Mouse (Mus musculus): Measurements from ENCODE around the gene Gpr33. TPM values are rescaled to one million over a fixed set of nuclear protein-coding genes. Genes with fewer than 3 reads are reported as not detected.

Gene Gpr33
- polyA plus RNA-seq, 1 experiment from 2014 or later, result not detected

- Histone ChIP-seq H3K36me3 (ENCODE audit: control insufficient read depth, insufficient read depth, low read length) (peaks cover 24% of the 10 kb centered on the region), H3K4me1 (ENCODE audit: control insufficient read depth, insufficient read depth, low read length) (no peaks in the 10 kb centered on the region), H3K4me3 (ENCODE audit: low read length) (no peak overlapping the region), H3K27ac (ENCODE audit: low read depth, low read length) (no peak overlapping the region), H3K27me3 (ENCODE audit: control insufficient read depth, insufficient read depth, low read length) (no peaks in the 10 kb centered on the region), H3K9ac (ENCODE audit: low read depth, low read length) (no peak overlapping the region), H3K9me3 (ENCODE audit: control insufficient read depth, low read length) (no peaks in the 10 kb centered on the region), H3K4me2 (replicated peaks; ENCODE audit: low read depth, low read length) (no peak overlapping the region)
- 79% methylated on average over 1 of the region's 1 CpGs for WGBS
- ATAC-seq (ENCODE audit: low FRiP score, low TSS enrichment), result no peak
These were observed 31.9 kb downstream of the Gpr33 start for GRCm38 (mm10) chr12:51995738-51996536.

DNA sequence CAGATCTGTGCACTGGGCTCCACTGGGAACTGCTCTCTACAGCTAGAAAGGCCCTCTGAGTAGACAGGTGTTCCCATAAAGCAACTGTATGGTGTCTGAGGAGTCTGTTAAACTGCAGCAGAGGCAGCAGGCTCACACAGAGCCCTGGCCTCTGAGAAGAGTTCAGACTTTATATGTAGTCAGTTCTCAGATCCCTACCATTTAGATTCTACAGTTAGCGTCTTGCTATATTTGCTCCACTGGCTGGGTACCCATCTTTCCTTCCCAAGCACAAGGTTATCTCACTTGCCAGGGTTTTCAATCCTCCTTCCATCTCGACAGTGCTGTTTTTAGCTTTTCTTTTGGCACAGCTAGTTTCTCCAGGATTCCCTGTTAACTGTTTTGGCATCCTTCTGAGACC lies 37.2 kb downstream of the Gpr33 start:
- Histone ChIP-seq H3K4me2 (replicated peaks; ENCODE audit: low read depth, low read length) (no peak overlapping the region), H3K36me3 (ENCODE audit: control insufficient read depth, insufficient read depth, low read length) (peaks cover 2% of the 10 kb centered on the region; the same call in 1 of the 2 replicates), H3K4me3 (ENCODE audit: low read length) (no peak overlapping the region), H3K9ac (ENCODE audit: low read depth, low read length) (no peak overlapping the region), H3K27me3 (ENCODE audit: control insufficient read depth, insufficient read depth, low read length) (no peaks in the 10 kb centered on the region), H3K4me1 (ENCODE audit: control insufficient read depth, insufficient read depth, low read length) (no peaks in the 10 kb centered on the region), H3K9me3 (ENCODE audit: control insufficient read depth, low read length) (no peaks in the 10 kb centered on the region), H3K27ac (ENCODE audit: low read depth, low read length) (no peak overlapping the region)
- 82% methylated on average over 2 of the region's 2 CpGs for WGBS
- ATAC-seq (ENCODE audit: low FRiP score, low TSS enrichment), result no peak

- Histone ChIP-seq H3K27me3 (ENCODE audit: control insufficient read depth, insufficient read depth, low read length) (no peaks in the 10 kb centered on the region), H3K4me1 (ENCODE audit: control insufficient read depth, insufficient read depth, low read length) (no peaks in the 10 kb centered on the region), H3K9ac (ENCODE audit: low read depth, low read length) (no peak overlapping the region), H3K36me3 (ENCODE audit: control insufficient read depth, insufficient read depth, low read length) (no peaks in the 10 kb centered on the region), H3K4me3 (ENCODE audit: low read length) (no peak overlapping the region), H3K4me2 (replicated peaks; ENCODE audit: low read depth, low read length) (no peak overlapping the region), H3K27ac (ENCODE audit: low read depth, low read length) (no peak overlapping the region), H3K9me3 (ENCODE audit: control insufficient read depth, low read length) (no peaks in the 10 kb centered on the region)
- ATAC-seq (ENCODE audit: low FRiP score, low TSS enrichment), result no peak
- 86% methylated on average over 5 of the region's 5 CpGs for WGBS
These were observed 39.3 kb downstream of the Gpr33 start for GRCm38 (mm10) chr12:51988536-51988935.

DNA sequence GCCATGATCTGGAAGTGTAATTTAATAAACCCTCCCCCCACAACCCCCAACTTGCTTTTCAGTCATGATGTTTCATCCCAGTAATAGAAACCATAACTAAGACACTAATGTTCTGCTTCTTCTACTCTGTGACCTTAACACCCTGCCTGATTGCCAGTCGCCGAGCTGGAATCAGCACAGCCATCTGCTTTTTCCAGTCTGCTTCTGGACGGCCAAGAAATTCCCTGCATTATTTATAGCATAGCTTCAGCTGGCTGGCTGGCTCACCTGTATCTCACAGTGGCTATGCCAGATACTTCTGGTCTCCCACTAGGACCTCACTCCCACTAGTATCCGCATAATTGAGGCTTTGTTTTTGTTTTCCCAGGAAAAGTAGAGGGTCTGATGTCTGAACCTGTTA lies 42.0 kb downstream of the Gpr33 start:
- Histone ChIP-seq H3K9ac (ENCODE audit: low read depth, low read length) (no peak overlapping the region), H3K27ac (ENCODE audit: low read depth, low read length) (no peak overlapping the region), H3K9me3 (ENCODE audit: control insufficient read depth, low read length) (no peaks in the 10 kb centered on the region), H3K4me2 (replicated peaks; ENCODE audit: low read depth, low read length) (no peak overlapping the region), H3K27me3 (ENCODE audit: control insufficient read depth, insufficient read depth, low read length) (no peaks in the 10 kb centered on the region), H3K4me3 (ENCODE audit: low read length) (no peak overlapping the region), H3K36me3 (ENCODE audit: control insufficient read depth, insufficient read depth, low read length) (no peaks in the 10 kb centered on the region), H3K4me1 (ENCODE audit: control insufficient read depth, insufficient read depth, low read length) (no peaks in the 10 kb centered on the region)
- 63% methylated on average over 4 of the region's 4 CpGs for WGBS
- ATAC-seq (ENCODE audit: low FRiP score, low TSS enrichment), result no peak

GRCm38 (mm10) chr12:51985163-51985748 lies 42.6 kb downstream of the Gpr33 start:
- Histone ChIP-seq H3K4me1 (ENCODE audit: control insufficient read depth, insufficient read depth, low read length) (no peaks in the 10 kb centered on the region), H3K27ac (ENCODE audit: low read depth, low read length) (no peak overlapping the region), H3K36me3 (ENCODE audit: control insufficient read depth, insufficient read depth, low read length) (no peaks in the 10 kb centered on the region), H3K4me3 (ENCODE audit: low read length) (no peak overlapping the region), H3K27me3 (ENCODE audit: control insufficient read depth, insufficient read depth, low read length) (no peaks in the 10 kb centered on the region), H3K9me3 (ENCODE audit: control insufficient read depth, low read length) (no peaks in the 10 kb centered on the region), H3K9ac (ENCODE audit: low read depth, low read length) (no peak overlapping the region), H3K4me2 (replicated peaks; ENCODE audit: low read depth, low read length) (no peak overlapping the region)
- no peak for ATAC-seq (ENCODE audit: low FRiP score, low TSS enrichment)
- 90% methylated on average over 3 of the region's 3 CpGs for WGBS

DNA sequence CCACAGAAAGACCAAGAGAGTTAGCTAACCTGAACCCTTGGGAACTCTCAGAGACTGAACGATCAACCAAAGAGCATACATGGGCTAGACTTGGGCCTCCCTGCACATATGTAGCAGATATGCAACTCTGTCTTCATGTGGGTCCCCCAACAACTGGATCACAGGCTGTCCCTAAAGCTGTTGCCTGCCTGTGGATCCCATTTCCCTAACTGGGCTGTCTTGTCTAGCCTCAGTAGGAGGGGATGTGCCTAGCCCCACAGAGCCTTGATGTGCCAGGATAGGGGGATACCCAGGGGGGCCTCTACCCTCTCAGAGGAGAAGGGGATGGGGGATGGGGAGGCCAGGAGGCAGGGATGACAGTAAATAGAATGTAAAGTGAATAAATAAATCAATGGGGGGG lies 44.2 kb downstream of the Gpr33 start:
- no peaks in the 10 kb centered on the region for H3K4me1 ChIP-seq (ENCODE audit: control insufficient read depth, insufficient read depth, low read length)
- H3K27ac ChIP-seq (ENCODE audit: low read depth, low read length), result no peak overlapping the region
- WGBS, result 88% methylated on average over 1 of the region's 1 CpGs
- ATAC-seq (ENCODE audit: low FRiP score, low TSS enrichment), result no peak
- no peaks in the 10 kb centered on the region for H3K36me3 ChIP-seq (ENCODE audit: control insufficient read depth, insufficient read depth, low read length)
- H3K4me2 ChIP-seq (replicated peaks; ENCODE audit: low read depth, low read length), result no peak overlapping the region
- H3K27me3 ChIP-seq (ENCODE audit: control insufficient read depth, insufficient read depth, low read length), result no peaks in the 10 kb centered on the region
- no peak overlapping the region for H3K9ac ChIP-seq (ENCODE audit: low read depth, low read length)
- no peaks in the 10 kb centered on the region for H3K9me3 ChIP-seq (ENCODE audit: control insufficient read depth, low read length)
- no peak overlapping the region for H3K4me3 ChIP-seq (ENCODE audit: low read length)

DNA sequence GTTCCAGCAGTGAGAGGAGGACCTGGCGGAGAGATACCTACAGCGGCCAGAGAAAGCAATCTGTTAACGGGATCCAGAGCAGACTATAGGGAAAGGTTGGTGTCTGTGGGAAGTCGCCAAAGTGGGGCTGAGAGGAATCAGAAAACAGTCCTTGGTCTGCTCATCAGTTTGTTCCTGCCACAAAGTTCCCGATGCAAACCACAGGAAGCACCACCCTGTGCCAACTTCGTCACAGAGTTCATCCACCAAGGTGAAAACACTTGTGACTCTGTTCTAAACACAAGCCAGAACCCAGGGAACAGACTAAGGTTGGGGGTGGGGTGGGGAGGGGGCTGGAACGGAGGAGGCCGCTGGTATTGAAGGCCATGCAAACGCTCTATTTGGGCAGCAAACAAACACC lies 51.3 kb downstream of the Gpr33 start:
- Histone ChIP-seq H3K9me3 (ENCODE audit: control insufficient read depth, low read length) (peaks cover 3% of the 10 kb centered on the region; the same call in 1 of the 2 replicates), H3K9ac (ENCODE audit: low read depth, low read length) (no peak overlapping the region), H3K4me2 (replicated peaks; ENCODE audit: low read depth, low read length) (no peak overlapping the region), H3K4me1 (ENCODE audit: control insufficient read depth, insufficient read depth, low read length) (no peaks in the 10 kb centered on the region), H3K36me3 (ENCODE audit: control insufficient read depth, insufficient read depth, low read length) (no peaks in the 10 kb centered on the region), H3K27me3 (ENCODE audit: control insufficient read depth, insufficient read depth, low read length) (no peaks in the 10 kb centered on the region), H3K4me3 (ENCODE audit: low read length) (no peak overlapping the region), H3K27ac (ENCODE audit: low read depth, low read length) (no peak overlapping the region)
- 85% methylated on average over 9 of the region's 9 CpGs for WGBS
- no peak for ATAC-seq (ENCODE audit: low FRiP score, low TSS enrichment)

DNA sequence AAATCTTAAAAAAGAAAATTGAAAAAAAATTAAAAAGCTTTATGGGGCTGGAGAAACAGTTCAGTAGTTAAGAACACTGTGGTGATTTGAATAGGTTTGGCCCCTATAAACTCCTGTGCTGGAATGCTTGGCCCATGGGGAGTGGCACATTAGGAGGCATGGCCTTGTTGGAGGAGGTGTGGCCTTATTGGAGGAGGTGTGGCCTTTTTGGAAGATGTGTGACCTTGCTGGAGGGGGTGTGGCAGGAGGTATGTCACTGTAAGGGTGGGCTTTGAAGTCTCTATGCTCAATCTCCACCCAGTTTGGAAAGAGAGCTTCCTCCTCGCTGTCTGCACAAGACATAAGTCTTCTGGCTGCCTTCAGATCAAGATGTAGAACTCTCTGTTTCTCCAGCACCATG lies 53.5 kb downstream of the Gpr33 start:
- Histone ChIP-seq H3K9me3 (ENCODE audit: control insufficient read depth, low read length) (peaks cover 3% of the 10 kb centered on the region; the same call in 1 of the 2 replicates), H3K4me3 (ENCODE audit: low read length) (no peak overlapping the region), H3K9ac (ENCODE audit: low read depth, low read length) (no peak overlapping the region), H3K36me3 (ENCODE audit: control insufficient read depth, insufficient read depth, low read length) (no peaks in the 10 kb centered on the region), H3K4me2 (replicated peaks; ENCODE audit: low read depth, low read length) (no peak overlapping the region), H3K4me1 (ENCODE audit: control insufficient read depth, insufficient read depth, low read length) (peaks cover 4% of the 10 kb centered on the region; the same call in 1 of the 2 replicates), H3K27ac (ENCODE audit: low read depth, low read length) (no peak overlapping the region), H3K27me3 (ENCODE audit: control insufficient read depth, insufficient read depth, low read length) (no peaks in the 10 kb centered on the region)
- WGBS, result 100% methylated on average over 1 of the region's 1 CpGs
- no peak for ATAC-seq (ENCODE audit: low FRiP score, low TSS enrichment)
